Mouse (Mus musculus) megakaryocyte, embryonic 14.5 days (primary cell): ENCODE data around the gene Exoc4. TPM values are rescaled to one million over a fixed set of nuclear protein-coding genes. Genes with fewer than 3 reads are reported as not detected.

Experiments used
- H3K27me3 ChIP-seq: replicated peaks from 2 replicates; pipeline ENCODE3; 2012; ENCODE audit warnings: inconsistent platforms
- H3K36me3 ChIP-seq: replicated peaks from 2 replicates; pipeline ENCODE3; 2012; ENCODE audit warnings: low read length, inconsistent platforms, mixed read lengths
- H3K4me1 ChIP-seq: 2 replicates; pipeline ENCODE4 v1.6.1; 2012; ENCODE audit warnings: inconsistent platforms
- H3K4me3 ChIP-seq: replicated peaks from 2 replicates; pipeline ENCODE3; 2012; ENCODE audit warnings: moderate library complexity, mild to moderate bottlenecking, inconsistent platforms
- H3K9me3 ChIP-seq: 2 replicates; pipeline ENCODE4 v1.6.1; 2012; ENCODE audit warnings: inconsistent platforms
- FLI1 ChIP-seq: IDR thresholded peaks from 2 replicates; pipeline ENCODE4 v1.6.1; 2012; ENCODE audit warnings: low read length, inconsistent platforms, mixed read lengths
- GATA1 ChIP-seq: IDR thresholded peaks from 3 replicates; pipeline ENCODE4 v1.6.1; 2012; ENCODE audit warnings: mixed read lengths, low read length, inconsistent platforms, borderline replicate concordance
- polyA plus RNA-seq: library from polyadenylated mRNA; stranded (reverse); fragments of >175 nt; gene quantifications from 2 replicates; pipeline ENCODE4 v1.2.3, GENCODE M21; 2012; ENCODE audit warnings: low replicate concordance; ENCODE audit not compliant: insufficient read depth

Gene Exoc4
- polyA plus RNA-seq, 1 experiment = 8.4 TPM

DNA sequence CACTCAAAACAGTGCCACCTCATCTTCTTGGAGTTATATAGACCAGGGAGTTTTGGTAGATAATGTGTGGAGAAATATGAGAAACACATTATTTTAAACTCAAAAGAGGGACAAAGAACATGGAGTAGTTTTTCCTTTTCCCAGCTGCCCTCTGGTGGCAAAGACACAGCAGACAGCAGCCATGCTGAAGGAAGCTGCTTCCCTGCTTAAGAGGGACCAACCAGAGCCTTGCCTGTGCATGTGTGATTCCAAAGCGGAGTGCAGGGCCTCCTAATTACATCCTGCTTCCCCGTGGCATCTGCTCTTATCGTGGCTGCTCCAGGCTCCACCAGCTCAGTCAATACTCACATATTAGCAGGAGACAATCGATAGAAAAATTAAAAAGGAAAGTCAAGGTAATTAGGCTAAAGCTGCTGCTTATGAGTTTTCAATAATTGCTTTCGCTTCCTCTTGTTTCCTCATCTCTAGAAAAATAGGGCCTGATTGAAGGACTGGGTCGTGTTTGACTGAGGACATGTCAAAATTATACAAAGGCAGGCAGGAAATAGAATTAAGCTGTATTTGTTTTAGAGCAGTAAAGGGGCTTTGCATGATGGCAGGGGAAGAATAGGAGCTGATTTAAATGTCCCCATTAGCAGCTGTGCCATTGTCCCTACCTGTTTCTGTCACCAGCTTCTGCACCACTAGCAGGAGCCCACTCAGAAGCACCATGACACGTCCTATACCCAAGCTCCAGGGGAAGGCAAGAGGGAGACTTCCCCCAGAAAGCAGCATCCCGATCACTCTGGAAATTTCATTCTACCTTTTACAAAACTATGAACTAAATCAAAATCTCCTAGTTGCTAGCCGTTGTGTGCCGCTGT lies 433.1 kb downstream of the Exoc4 start:
- H3K9me3 ChIP-seq = no peaks in the 10 kb centered on the region
- H3K36me3 ChIP-seq = peaks cover 7% of the 10 kb centered on the region
- peaks cover 22% of the 10 kb centered on the region for H3K4me1 ChIP-seq
- TF ChIP-seq FLI1 (no peak), GATA1 (no peak)
- no peaks in the 10 kb centered on the region for H3K27me3 ChIP-seq
- no peak overlapping the region for H3K4me3 ChIP-seq

DNA sequence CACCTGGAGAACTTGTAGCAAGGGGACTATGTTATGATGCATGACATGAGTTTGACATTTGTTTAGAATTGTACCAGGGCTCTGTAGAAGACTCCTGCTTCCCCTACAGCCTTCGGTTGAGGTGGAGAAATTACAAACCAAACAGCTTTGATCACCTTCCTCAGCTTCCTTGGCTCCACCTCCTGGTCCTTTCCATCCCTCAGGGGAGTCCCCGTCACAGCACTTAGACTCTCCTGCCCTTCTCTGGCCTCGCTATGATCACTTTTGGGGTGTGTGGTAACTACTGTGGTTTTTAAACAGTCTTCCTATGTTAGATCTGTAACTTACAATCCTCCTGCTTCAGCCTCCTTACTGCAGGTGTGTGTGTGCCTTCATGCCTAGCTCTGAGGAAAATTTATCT lies 434.6 kb downstream of the Exoc4 start:
- Histone ChIP-seq H3K9me3 (no peaks in the 10 kb centered on the region), H3K4me1 (peaks cover 22% of the 10 kb centered on the region), H3K36me3 (peaks cover 12% of the 10 kb centered on the region), H3K27me3 (no peaks in the 10 kb centered on the region), H3K4me3 (no peak overlapping the region)
- TF ChIP-seq GATA1 (no peak), FLI1 (no peak)

DNA sequence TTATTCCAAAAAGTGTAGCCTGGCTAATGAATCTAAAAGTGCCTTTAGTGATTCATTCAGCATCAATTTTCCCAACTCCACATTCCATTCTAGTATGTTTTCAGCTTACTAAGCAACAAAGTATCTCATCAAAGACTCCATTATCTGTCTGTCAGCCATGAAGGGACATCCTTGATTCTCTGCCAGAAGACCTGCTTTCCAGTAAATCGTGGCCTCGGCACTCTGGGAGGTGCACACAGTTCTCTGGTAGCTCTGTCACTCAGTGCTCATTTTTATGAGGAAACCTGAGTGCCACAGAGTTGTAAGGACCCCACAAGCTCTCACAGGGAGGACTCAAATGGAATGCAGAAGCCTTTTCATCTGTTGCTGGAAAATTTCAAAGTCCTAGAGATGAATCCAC lies 436.4 kb downstream of the Exoc4 start:
- H3K27me3 ChIP-seq = no peaks in the 10 kb centered on the region
- no peak for TF ChIP-seq FLI1
- no peak for TF ChIP-seq GATA1
- H3K4me3 ChIP-seq = no peak overlapping the region
- H3K9me3 ChIP-seq = no peaks in the 10 kb centered on the region
- H3K4me1 ChIP-seq = peaks cover 19% of the 10 kb centered on the region
- H3K36me3 ChIP-seq = peaks cover 18% of the 10 kb centered on the region

DNA sequence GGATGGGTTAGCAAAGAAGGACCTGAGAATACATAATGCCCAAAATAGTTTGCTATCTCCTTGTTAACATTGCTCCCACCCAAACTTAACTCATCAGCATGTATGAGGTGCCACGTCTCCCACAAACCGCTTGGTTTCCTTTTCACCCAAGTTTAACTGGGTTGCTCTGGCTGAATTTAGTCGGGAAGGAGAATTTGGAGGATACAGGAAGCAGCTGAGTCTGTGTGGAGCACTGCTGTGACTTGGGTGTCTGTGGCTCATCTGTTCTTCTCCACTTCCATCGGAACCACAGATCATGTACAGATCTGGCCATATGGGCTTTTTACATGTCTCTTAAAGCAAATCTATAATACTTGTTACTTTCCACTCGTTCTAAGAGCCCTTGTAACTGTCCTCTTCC lies 441.7 kb downstream of the Exoc4 start:
- TF ChIP-seq FLI1 (no peak), GATA1 (no peak)
- Histone ChIP-seq H3K4me1 (peaks cover 22% of the 10 kb centered on the region), H3K9me3 (no peaks in the 10 kb centered on the region), H3K36me3 (peaks cover 15% of the 10 kb centered on the region), H3K4me3 (peak overlapping the region; percentile 18), H3K27me3 (no peaks in the 10 kb centered on the region)

GRCm38 (mm10) chr6:33696976-33697375 lies 448.1 kb downstream of the Exoc4 start:
- no peaks in the 10 kb centered on the region for H3K36me3 ChIP-seq
- peaks cover 4% of the 10 kb centered on the region for H3K4me1 ChIP-seq
- no peaks in the 10 kb centered on the region for H3K9me3 ChIP-seq
- no peak for TF ChIP-seq FLI1
- no peak for TF ChIP-seq GATA1
- H3K4me3 ChIP-seq = no peak overlapping the region
- H3K27me3 ChIP-seq = no peaks in the 10 kb centered on the region

- no peak for TF ChIP-seq FLI1
Observed at GRCm38 (mm10) chr6:33708907-33709306, 460.0 kb downstream of the Exoc4 start.

DNA sequence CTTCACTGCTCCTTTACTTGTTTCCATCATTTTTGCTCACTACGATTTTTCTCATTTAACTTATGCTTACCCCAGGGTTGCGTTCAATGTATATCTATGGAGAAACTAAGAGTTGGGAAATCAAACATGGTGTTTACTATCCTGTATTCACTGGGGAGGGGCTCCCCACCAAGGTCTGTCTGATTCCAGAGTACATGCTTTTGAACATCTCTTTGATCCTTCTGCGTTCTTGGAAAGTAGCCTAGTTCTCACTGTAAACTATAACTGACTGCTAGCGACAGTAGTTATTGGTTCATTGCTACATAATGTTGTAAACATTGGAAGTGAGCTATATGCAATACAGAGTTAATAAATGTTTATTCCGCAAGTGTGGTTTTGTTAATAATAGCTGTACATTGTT lies 460.5 kb downstream of the Exoc4 start:
- Histone ChIP-seq H3K9me3 (no peaks in the 10 kb centered on the region), H3K36me3 (no peaks in the 10 kb centered on the region), H3K27me3 (no peaks in the 10 kb centered on the region), H3K4me1 (no peaks in the 10 kb centered on the region), H3K4me3 (no peak overlapping the region)
- TF ChIP-seq GATA1 (no peak), FLI1 (no peak)

More at GRCm38 (mm10) chr6:33708907-33709306, 460.0 kb downstream of the Exoc4 start:
- Histone ChIP-seq H3K36me3 (no peaks in the 10 kb centered on the region), H3K27me3 (no peaks in the 10 kb centered on the region), H3K9me3 (no peaks in the 10 kb centered on the region), H3K4me3 (no peak overlapping the region), H3K4me1 (no peaks in the 10 kb centered on the region)

DNA sequence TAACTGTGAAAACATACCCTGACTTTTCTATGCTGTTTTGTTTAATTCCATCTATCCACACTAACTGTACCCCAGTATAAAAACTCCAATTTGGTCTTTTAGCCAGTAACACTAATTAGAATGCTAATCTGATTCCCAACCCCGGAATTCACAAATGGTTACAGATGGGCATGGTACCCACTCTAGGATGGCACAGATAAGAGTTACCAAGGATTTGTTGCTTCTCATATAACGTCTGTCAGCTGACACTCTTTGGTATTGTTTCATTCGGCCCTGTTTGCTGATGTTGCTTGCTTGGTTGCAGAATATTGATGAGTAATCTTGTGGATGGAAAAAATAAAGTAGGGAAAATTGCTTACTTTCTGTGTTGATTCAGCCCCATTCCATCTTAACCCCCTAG lies 462.9 kb downstream of the Exoc4 start:
- Histone ChIP-seq H3K9me3 (no peaks in the 10 kb centered on the region), H3K36me3 (no peaks in the 10 kb centered on the region), H3K4me3 (no peak overlapping the region), H3K4me1 (no peaks in the 10 kb centered on the region), H3K27me3 (no peaks in the 10 kb centered on the region)
- TF ChIP-seq FLI1 = no peak
- TF ChIP-seq GATA1 = no peak

DNA sequence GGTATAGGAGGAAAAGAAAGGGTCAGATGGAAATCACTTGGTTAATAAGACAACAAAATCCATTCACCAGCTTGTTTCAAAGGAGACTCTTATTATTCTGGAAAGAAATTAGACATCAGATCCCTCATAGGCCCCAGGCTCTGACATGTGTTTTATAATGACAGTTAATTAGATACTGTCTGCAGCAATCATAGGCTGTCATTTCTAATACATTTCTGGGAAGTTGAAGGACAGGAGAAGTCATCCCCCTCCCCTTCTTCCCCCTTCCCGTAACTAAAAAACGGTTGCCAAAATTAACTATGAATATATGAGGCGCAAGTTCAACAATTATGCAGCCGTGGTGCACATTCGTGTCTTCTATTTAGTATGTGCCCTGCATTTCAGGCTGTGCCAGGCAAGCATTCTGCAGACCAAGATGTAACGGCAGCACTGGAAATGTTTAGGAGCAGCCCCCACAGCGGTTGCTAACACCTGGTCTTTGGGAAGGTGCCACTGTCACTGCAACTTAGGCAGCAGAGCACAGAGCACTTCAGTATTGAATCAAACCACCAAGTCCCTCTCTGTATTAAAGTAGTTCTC lies 463.7 kb downstream of the Exoc4 start:
- Histone ChIP-seq H3K4me3 (no peak overlapping the region), H3K4me1 (peaks cover 4% of the 10 kb centered on the region), H3K9me3 (no peaks in the 10 kb centered on the region), H3K27me3 (no peaks in the 10 kb centered on the region), H3K36me3 (no peaks in the 10 kb centered on the region)
- no peak for TF ChIP-seq FLI1

DNA sequence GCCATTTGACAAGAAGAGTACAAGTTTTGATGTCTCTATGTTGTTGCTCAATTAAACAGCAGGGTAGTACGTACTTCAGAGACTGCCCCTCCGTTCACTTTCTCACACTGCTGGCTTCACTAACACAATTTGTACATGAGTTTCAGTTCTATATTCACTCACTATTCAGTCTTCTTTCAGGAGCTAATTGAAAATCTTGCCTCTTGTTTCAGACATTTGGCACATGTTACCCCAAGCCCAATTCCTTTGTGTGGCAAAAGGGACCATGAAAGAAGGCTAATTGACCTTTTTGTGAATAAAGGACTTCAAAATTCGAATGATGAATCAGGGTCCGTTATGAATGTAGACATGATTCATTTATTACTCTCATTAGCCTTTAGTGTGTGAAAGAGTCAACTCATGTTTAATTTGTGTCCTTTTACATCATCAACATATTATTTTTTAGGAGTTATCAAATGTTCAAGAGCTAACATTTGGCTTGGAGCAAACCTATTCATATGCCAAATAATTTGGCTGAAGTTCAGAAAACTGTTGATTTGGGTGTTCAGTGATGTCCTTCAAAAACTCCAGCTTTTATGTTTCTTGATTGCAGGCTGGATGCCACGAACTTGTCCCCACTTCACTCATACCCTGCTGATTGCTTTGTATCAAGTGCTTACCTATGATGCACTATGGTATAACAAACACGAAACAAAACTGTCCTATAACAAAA lies 467.5 kb downstream of the Exoc4 start:
- TF ChIP-seq FLI1 = no peak
- TF ChIP-seq GATA1 = no peak
- Histone ChIP-seq H3K9me3 (no peaks in the 10 kb centered on the region), H3K4me1 (peaks cover 32% of the 10 kb centered on the region), H3K36me3 (peaks cover 6% of the 10 kb centered on the region), H3K27me3 (no peaks in the 10 kb centered on the region), H3K4me3 (no peak overlapping the region)
